Mouse (Mus musculus) Patski (cell line): ENCODE results near the gene Srrd. TPM values are rescaled to one million over a fixed set of nuclear protein-coding genes. Genes with fewer than 3 reads are reported as not detected.
A peak's percentile ranks its signal among the peaks of the same experiment; 100 is the strongest.

Experiments
- ATAC-seq: fragments of 100-300 bp; one replicate; pipeline ENCODE4 v1.8.0; 2021
- CTCF ChIA-PET: fragments of 350-600 bp; sonication (Branson Sonifier 250); formaldehyde crosslinking; loops from one replicate; lab custom pipeline; 2022; ENCODE audit warnings: inconsistent platforms; lab: Charles Lee
- POLR2A ChIA-PET: fragments of 350-600 bp; sonication (Branson Sonifier 250); formaldehyde crosslinking; loops from one replicate; lab custom pipeline; 2022; ENCODE audit warnings: antibody characterized with exemption, inconsistent platforms; lab: Charles Lee
- DNase-seq: peaks from one replicate; pipeline ENCODE4 v3.0.0-alpha.2; 2011; ENCODE audit warnings: low read depth, low spot score
- H3K27me3 ChIP-seq: fragments of 371-371 bp; one replicate; pipeline ENCODE4 v1.5.1; 2021
- CTCF ChIP-seq: fragments of 100-300 bp; IDR thresholded peaks from one replicate; pipeline ENCODE4 v1.5.1; 2021
- in situ Hi-C: fragments of 300-500 bp; cut with MboI; formaldehyde crosslinking; loops from 3 replicates; pipeline ENCODE4 v1.11.1; 2018; ENCODE audit warnings: low pct_unique_long_range_greater_than_20kb, mixed read lengths
- polyA plus RNA-seq: library from polyadenylated mRNA; unstranded; gene quantifications from one replicate; pipeline ENCODE4 v1.2.3, GENCODE M21; 2021

Srrd gene
- polyA plus RNA-seq, 1 experiment from 2014 or later, result 23.8 TPM

- ATAC-seq (no peak), DNase-seq (no peak)
- ChIA-PET POLR2A (no interaction called here), CTCF (interaction anchor here (1.2 kb wide), 1 partner anchor 36 kb away, joined by 3 read pairs; no protein-coding TSS in a partner anchor)
- H3K27me3 ChIP-seq, result no peaks in the 10 kb centered on the region
- in situ Hi-C loops, result loop anchor here (25.0 kb wide), 1 partner anchor 1588 kb away; no protein-coding TSS in a partner anchor
- TF ChIP-seq CTCF, result no peak
Observed at GRCm38 (mm10) chr5:112299399-112299798, 43.4 kb downstream of the Srrd start.

- no peak for ATAC-seq
- H3K27me3 ChIP-seq, result no peaks in the 10 kb centered on the region
- TF ChIP-seq CTCF, result no peak
- in situ Hi-C loops, result loop anchor here (25.0 kb wide), 1 partner anchor 1589 kb away; no protein-coding TSS in a partner anchor
- DNase-seq, result no peak
- ChIA-PET CTCF (interaction anchor here (1.2 kb wide), 1 partner anchor 37 kb away, joined by 3 read pairs; no protein-coding TSS in a partner anchor), POLR2A (interaction anchor here (0.6 kb wide), 1 partner anchor 238 kb away, joined by 3 read pairs; no protein-coding TSS in a partner anchor)
Observed at GRCm38 (mm10) chr5:112298226-112298988, 44.4 kb downstream of the Srrd start.

- TF ChIP-seq CTCF, result no peak
- ATAC-seq (no peak), DNase-seq (no peak)
- in situ Hi-C loops, result loop anchor here (25.0 kb wide), 1 partner anchor 1590 kb away; no protein-coding TSS in a partner anchor
- no peaks in the 10 kb centered on the region for H3K27me3 ChIP-seq
- ChIA-PET CTCF (no interaction called here), POLR2A (interaction anchor here (0.6 kb wide), 1 partner anchor 18 kb away, joined by 3 read pairs; no protein-coding TSS in a partner anchor)
Observed at GRCm38 (mm10) chr5:112297257-112297656, 45.6 kb downstream of the Srrd start.

GRCm38 (mm10) chr5:112296404-112297181 is 46.2 kb downstream of the Srrd start:
- TF ChIP-seq CTCF, result no peak
- DNase-seq, result no peak
- in situ Hi-C loops, result loop anchor here (25.0 kb wide), 1 partner anchor 1591 kb away; no protein-coding TSS in a partner anchor
- CTCF ChIA-PET, result interaction anchor here (1.1 to 1.5 kb wide), 2 partner anchors 21 to 56 kb away, joined by 3 to 4 read pairs; no protein-coding TSS in a partner anchor
- ATAC-seq, result no peak
- POLR2A ChIA-PET, result no interaction called here
- H3K27me3 ChIP-seq, result no peaks in the 10 kb centered on the region

GRCm38 (mm10) chr5:112295564-112295963 is 47.3 kb downstream of the Srrd start:
- POLR2A ChIA-PET, result no interaction called here
- no peak for TF ChIP-seq CTCF
- in situ Hi-C loops, result loop anchor here (25.0 kb wide), 1 partner anchor 1592 kb away; no protein-coding TSS in a partner anchor
- CTCF ChIA-PET, result interaction anchor here (1.1 to 1.5 kb wide), 2 partner anchors 22 to 55 kb away, joined by 3 to 4 read pairs; no protein-coding TSS in a partner anchor
- ATAC-seq (no peak), DNase-seq (no peak)
- no peaks in the 10 kb centered on the region for H3K27me3 ChIP-seq

- no peaks in the 10 kb centered on the region for H3K27me3 ChIP-seq
- POLR2A ChIA-PET, result interaction anchor here (1.0 kb wide), 1 partner anchor 11 kb away, joined by 3 read pairs; no protein-coding TSS in a partner anchor
- no peak for TF ChIP-seq CTCF
- DNase-seq (no peak), ATAC-seq (peak; percentile 45)
- in situ Hi-C loops, result loop anchor here (25.0 kb wide), 1 partner anchor 1592 kb away; no protein-coding TSS in a partner anchor
- CTCF ChIA-PET, result interaction anchor here (1.5 kb wide), 1 partner anchor 54 kb away, joined by 4 read pairs; no protein-coding TSS in a partner anchor
Observed at GRCm38 (mm10) chr5:112295162-112295561, 47.7 kb downstream of the Srrd start.

- no peak for ATAC-seq
- no peaks in the 10 kb centered on the region for H3K27me3 ChIP-seq
- CTCF ChIA-PET, result interaction anchor here (0.6 to 1.5 kb wide), 2 partner anchors 54 to 1436 kb away, joined by 3 to 4 read pairs; no protein-coding TSS in a partner anchor
- in situ Hi-C loops, result loop anchor here (25.0 kb wide), 1 partner anchor 1593 kb away; no protein-coding TSS in a partner anchor
- no peak for DNase-seq
- no peak for TF ChIP-seq CTCF
- POLR2A ChIA-PET, result interaction anchor here (1.0 kb wide), 1 partner anchor 10 kb away, joined by 3 read pairs; no protein-coding TSS in a partner anchor
Observed at GRCm38 (mm10) chr5:112294696-112295095, 48.1 kb downstream of the Srrd start.

- ATAC-seq (no peak), DNase-seq (no peak)
- ChIA-PET POLR2A (no interaction called here), CTCF (no interaction called here)
- no peak for TF ChIP-seq CTCF
- in situ Hi-C loops, result loop anchor here (25.0 kb wide), 1 partner anchor 1594 kb away; no protein-coding TSS in a partner anchor
- no peaks in the 10 kb centered on the region for H3K27me3 ChIP-seq
Observed at GRCm38 (mm10) chr5:112293800-112294199, 49.0 kb downstream of the Srrd start.

- POLR2A ChIA-PET, result interaction anchor here (1.5 kb wide), 1 partner anchor 14 kb away, joined by 6 read pairs; no protein-coding TSS in a partner anchor
Observed at GRCm38 (mm10) chr5:112292343-112292980, 50.4 kb downstream of the Srrd start.

More at GRCm38 (mm10) chr5:112292343-112292980, 50.4 kb downstream of the Srrd start:
- in situ Hi-C loops, result loop anchor here (25.0 kb wide), 1 partner anchor 1595 kb away; no protein-coding TSS in a partner anchor
- no peak for DNase-seq
- TF ChIP-seq CTCF, result no peak
- H3K27me3 ChIP-seq, result no peaks in the 10 kb centered on the region
- CTCF ChIA-PET, result no interaction called here
- no peak for ATAC-seq
